Mouse (Mus musculus) thymus, adult 2 months (tissue): Measurements from ENCODE around the gene Gm28048.

ENCODE experiments used
- CTCF ChIP-seq: fragments of 200-500 bp; IDR thresholded peaks from 2 replicates; pipeline ENCODE4 v1.5.1; 2012; ENCODE audit warnings: mild to moderate bottlenecking, control low read depth, low read length, moderate library complexity, borderline replicate concordance; ENCODE audit not compliant: control insufficient read depth, poor library complexity, insufficient read depth; ENCODE audit errors: extremely low read depth
- POLR2A ChIP-seq: fragments of 200-500 bp; IDR thresholded peaks from 2 replicates; pipeline ENCODE4 v1.6.1; 2012; ENCODE audit warnings: mild to moderate bottlenecking, low read length, control low read depth, moderate library complexity; ENCODE audit not compliant: control insufficient read depth, poor library complexity, insufficient read depth; ENCODE audit errors: extremely low read depth

DNA sequence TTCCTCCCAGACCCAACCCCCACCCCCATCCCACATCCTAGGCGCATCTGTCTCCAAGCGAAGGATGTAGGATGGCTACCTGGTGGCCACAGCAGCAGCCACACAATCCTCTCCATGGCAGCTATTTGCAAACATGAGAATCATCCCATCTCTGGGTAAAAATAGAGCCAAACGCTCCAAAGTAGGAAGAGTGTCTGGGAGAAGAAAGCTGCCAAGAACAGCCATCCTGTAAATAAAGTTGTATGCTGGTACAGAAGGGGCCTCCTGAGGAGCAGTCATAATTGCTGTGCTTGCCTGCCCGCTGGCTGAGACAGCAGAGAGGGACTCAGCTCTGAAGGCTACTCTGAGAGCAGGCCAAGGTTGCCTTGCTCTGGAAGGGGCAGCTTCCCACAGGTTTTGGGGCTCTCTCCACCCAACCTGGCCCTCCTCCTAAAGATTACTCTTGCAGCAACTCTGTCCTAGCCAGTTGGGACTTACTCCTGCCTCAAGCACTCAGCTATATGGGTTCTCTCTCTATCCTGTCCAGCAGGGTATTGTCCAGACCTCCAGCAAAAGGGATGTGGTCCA lies 154.3 kb downstream of the Gm28048 start:
- TF ChIP-seq POLR2A (no peak), CTCF (no peak)
